Mouse (Mus musculus) lung, adult 18-20 months (tissue): ENCODE results near the gene Ubqln4.

ENCODE experiments used
- DNase-seq, 2 experiments: peaks; one replicate each; pipeline ENCODE4 v3.0.0; 2022; ENCODE audit warnings: mixed read lengths in 2 of 2

Ubqln4 gene

GRCm38 (mm10) chr3:88543174-88543573, 10.4 kb upstream of the Ubqln4 start:
- DNase-seq = no peak

GRCm38 (mm10) chr3:88543651-88544410, 9.7 kb upstream of the Ubqln4 start:
- no peak for DNase-seq

- DNase-seq = peak in 1 of 2 experiments; percentile 46
These were observed 9.0 kb upstream of the Ubqln4 start for GRCm38 (mm10) chr3:88544514-88544913.

GRCm38 (mm10) chr3:88544955-88545591, 8.5 kb upstream of the Ubqln4 start:
- no peak for DNase-seq

- DNase-seq = no peak
These were observed 6.7 kb upstream of the Ubqln4 start for GRCm38 (mm10) chr3:88546674-88547418.

- DNase-seq = peak; percentile 86 to 93
These were observed 5.2 kb upstream of the Ubqln4 start, which contains the start of gene Rab25 for GRCm38 (mm10) chr3:88548180-88548917. TSS of gene Rab25 (minus strand) at chr3:88548300.

- DNase-seq = no peak
These were observed 2.0 kb upstream of the Ubqln4 start for GRCm38 (mm10) chr3:88551586-88551985.

GRCm38 (mm10) chr3:88552082-88552645, 1.4 kb upstream of the Ubqln4 start:
- no peak for DNase-seq

- DNase-seq = peak; percentile 99
These were observed 658 bp upstream of the Ubqln4 start, which contains the start of gene Lamtor2 for GRCm38 (mm10) chr3:88552676-88553524. TSS of gene Lamtor2 (minus strand) at chr3:88553074.

GRCm38 (mm10) chr3:88553880-88554586, 475 bp downstream of the Ubqln4 start:
- peak; percentile 39 to 45 for DNase-seq

GRCm38 (mm10) chr3:88555069-88555605, 1.6 kb downstream of the Ubqln4 start:
- no peak for DNase-seq

- no peak for DNase-seq
These were observed 2.2 kb downstream of the Ubqln4 start for GRCm38 (mm10) chr3:88555731-88556130.

GRCm38 (mm10) chr3:88556616-88557015, 3.1 kb downstream of the Ubqln4 start:
- no peak for DNase-seq

- no peak for DNase-seq
These were observed 6.0 kb downstream of the Ubqln4 start for GRCm38 (mm10) chr3:88559596-88559995.

GRCm38 (mm10) chr3:88561989-88562388, 8.4 kb downstream of the Ubqln4 start:
- DNase-seq = no peak

- no peak for DNase-seq
These were observed 9.9 kb downstream of the Ubqln4 start for GRCm38 (mm10) chr3:88563442-88563841.

GRCm38 (mm10) chr3:88563966-88564365, 10.4 kb downstream of the Ubqln4 start:
- DNase-seq = no peak

- DNase-seq = no peak
These were observed 12.6 kb downstream of the Ubqln4 start for GRCm38 (mm10) chr3:88566116-88566515.

GRCm38 (mm10) chr3:88566536-88567061, 13.0 kb downstream of the Ubqln4 start:
- DNase-seq = no peak

GRCm38 (mm10) chr3:88567892-88568291, 14.3 kb downstream of the Ubqln4 start:
- peak in 1 of 2 experiments; percentile 36 for DNase-seq
